Mouse (Mus musculus): Measurements from ENCODE around the gene Alg12.
"Not testable (repeated sequence)": the region's sequence is repeated elsewhere in the genome, so short reads cannot be mapped to it uniquely, and the experiment has no call there.

Alg12 gene

DNA sequence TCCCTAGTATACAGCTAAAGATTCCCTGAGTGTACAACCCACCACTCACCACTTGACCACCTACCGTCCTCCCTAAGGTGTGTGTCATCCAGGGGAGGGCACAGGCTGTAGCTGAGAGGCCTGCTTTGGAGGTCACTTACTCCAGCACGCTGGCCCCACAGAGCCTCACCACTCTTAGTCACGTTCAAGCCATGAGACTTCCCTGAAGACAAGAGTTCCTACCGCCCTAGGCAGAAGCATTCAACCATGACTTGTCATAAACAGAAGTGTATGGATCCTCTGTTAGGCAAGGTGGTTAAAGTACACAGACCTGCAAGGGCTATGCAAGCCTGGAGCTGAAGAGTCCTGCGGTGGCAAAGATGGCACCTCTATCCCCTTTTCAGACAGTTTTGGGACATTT lies 11.6 kb upstream of the Alg12 start:
- DNase-seq, result no peak

DNA sequence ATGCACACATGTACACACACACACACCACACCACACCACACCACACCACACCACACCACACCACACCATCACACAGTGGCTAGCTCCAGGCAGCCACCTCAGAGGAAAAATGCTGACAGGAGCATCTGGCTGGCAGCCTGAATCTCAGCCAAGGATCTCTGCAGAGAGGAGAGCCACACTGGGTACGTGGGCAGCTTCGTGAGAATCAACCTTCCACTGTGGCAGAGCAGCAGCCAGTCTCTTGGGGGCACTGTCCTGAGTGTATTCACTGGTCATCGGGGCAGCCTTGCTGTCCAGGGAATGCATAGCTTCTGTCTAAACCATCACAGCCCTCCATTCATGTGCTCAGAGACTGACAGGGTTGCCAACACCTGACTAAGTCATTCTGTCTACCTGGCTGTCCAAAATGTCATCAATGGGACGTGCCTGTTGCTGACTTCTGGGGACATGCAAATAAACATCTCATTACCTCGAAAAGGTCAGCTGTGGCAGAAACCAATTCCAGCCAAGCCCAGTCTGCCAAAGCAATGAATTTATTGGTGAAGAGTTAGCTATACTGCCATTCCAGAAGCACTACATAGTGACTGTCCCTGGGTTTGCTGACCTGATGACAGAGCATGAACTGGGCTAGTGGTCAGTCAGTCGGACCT lies 10.8 kb upstream of the Alg12 start:
- DNase-seq, result no peak

DNA sequence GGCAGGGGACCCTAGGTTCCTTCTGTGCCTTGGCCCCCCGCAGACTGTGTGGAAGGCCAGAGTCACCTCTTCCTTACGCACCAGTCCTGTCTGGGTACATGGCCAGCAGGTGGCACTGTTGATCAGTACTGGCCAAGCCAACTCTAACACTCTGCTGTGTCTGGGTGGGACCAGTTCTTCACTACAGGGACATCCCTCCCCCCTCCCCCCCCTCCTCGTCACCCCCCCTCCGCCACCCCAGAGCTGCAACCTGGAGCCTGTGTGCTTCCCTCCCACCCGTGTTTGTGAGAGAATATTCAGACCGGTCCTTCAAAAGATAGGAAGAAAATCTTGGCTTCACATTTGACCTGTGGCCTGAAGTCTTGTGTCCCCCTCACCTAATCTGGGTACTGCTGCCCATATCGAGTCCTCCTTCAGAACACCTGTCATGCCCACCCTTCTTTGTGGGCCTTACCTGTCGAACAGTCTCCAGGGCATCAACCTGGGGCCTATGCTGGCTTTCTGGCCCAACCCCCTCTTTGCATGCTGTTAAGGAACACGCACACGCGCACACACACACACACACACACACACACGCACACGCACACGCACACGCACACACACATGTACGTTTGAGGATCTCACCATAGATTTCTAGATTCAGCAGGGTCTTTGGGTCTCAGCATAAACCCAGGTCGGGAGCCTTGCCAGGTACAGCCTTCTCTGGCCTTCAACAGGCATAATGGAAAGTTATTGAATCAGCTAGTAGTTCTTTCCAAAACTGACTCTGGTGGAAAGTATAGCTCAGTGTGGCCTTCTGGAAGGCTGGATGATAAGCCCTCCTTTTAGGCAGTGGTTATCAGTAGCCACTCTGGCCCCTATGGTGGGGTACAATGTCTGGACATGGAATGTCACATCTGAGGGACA lies 9.9 kb upstream of the Alg12 start:
- peak; percentile 94 for DNase-seq

DNA sequence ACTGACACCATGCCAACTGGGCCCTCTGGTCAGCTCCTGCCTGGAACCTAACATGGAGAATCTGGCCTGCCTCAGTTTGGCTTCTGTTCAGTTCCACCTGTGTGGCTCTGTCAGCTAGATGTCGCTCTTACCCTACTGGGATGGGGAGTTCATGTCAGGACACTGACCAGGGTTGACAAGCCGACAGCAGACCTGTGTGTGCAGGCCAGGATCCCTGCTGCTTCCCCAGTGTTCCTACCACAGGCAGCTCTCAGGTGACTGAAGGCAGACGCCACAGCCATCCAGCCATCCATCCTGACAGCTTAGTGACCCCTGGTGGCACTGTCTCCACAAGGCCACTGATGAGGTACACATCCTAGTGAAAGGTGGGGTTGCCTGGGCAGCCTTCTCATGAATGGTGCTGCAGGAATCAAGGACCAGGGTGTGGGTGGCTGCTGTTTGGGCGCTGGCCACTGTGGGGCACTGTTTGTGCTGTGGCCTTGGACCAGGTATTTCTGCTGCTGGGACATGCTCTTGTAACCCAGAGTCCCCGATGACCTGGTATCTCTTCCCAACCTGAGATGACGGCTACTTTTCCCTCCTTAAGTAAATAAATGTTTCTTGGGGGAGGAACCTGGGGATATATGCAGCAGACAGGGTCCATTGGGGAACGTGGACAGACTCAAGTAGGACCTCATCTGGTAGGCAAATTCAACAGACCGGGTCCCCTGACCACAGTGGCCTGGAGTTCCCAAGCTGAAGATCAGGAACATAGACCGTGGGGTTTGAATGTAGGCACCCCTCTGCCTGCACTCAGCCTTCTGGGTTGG lies 9.1 kb upstream of the Alg12 start:
- peak; percentile 58 for DNase-seq

DNA sequence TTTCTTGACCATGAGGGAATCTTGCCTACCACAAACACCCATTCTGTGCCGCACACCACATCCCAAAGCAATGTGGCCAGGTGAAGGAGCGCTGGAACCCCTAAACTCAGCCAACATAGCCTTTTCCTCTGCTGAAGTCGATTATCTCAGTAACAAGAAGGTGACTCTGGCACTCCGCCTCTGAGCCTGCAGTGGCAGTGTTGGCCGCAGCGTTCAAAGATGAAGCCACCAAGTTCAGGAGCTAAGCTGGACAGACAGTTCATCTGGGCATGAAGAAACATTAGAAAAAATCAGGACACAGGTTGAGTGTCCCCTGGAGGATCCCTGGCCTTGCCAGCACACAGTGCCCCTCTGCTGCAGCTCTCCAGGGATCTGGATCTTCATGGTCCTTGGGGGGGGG lies 8.3 kb upstream of the Alg12 start:
- no peak for DNase-seq

DNA sequence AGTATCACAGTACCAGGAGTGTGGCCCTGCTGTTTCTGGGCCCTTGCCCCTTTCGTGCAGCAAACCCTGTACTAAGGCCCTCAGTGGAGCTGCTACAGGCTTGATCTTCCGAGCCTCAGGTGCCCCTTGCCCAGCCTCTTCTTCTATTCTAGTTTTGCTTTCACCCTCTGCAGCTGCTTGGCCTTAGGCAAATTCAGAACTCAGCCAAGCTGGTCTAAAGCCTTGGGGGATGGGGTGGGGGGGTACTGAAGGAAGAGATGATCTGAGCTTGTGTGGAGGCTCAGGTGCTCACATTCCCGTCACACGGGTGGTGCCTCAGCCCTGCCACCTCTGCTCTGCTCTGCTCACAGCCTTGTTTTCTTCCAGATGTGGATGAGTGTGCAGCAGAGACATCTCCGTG lies 4.3 kb upstream of the Alg12 start:
- DNase-seq, result no peak

DNA sequence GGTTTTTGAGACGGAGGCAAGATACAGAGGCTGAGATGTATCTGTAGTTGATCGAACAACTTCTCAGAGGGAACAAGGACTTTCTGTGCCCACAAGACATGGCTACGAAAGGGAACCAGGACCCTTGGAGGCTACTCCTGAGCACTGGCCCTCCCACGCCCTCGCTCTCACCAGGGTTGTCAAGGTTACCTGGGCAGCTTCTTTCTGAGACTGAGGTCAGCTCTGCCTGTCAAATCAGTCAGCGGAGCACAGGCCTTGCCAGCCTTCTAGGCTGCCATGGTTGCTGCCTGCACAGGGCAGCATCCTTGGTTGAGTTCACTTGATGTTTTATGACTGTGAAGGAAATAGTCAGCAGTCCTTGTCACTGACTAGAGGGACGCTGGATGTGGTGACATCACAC lies 3.4 kb upstream of the Alg12 start:
- DNase-seq, result no peak

DNA sequence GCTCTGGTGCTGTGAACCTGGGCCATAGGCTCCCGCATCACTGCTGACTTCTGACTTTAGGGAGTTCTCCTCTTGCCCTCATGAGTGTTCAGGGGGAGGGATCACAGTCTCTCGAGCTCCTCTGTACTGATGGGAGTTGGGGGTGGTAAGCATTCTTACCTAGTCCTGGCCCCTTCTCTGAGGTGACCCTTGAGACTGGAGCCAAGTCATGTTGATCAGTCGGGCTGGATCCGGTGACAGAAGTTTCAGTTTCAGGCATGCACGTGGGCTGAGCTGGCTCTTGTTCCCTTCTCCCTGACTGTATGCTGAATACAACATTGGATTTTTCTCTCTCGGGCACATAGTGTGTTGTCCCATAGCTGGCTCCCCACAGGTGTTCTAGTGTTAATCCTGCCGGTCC lies 2.3 kb upstream of the Alg12 start:
- DNase-seq, result no peak

DNA sequence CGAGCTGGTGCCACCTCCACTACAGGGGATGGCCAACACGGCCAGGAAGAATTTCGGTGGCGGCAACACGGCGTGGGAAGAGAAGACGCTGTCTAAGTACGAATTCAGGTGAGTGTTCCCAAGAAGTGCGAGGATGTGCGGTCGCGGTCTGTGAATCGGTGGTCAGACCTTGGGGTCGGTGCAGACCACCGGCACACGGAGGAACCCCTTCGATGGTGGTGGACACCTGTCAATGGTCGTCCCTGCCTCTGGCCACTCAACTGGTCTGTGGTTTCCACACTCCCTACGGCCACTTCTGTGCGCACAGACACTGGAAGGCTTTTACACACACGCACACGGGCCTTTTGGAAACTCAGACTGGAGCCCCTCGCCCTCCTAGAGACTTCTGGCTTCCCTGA lies 787 bp upstream of the Alg12 start:
- no peak for DNase-seq

DNA sequence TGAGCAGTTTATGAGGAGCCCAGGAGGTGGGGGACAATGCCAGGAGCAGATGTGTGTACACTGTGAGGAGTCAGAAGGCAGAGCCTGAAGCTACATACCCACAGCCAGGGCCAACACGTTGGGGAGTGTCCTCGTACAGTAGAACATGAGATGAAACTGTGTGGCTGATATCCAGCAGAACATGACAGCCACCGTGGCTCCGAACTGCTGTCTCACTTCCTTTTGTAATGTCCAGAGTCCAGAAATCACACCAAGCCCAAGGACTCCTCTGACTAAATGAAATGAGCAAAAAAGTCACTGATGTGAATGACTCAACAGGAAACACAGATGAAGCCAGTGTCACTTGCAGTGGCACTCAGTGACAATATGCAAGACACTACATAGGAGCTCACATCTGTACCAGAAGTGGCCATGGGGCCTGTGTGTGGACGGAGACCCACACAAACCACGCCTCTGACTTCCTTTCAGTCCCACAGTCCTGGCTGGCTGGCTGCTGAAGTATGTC lies 3.9 kb downstream of the Alg12 start:
- DNase-seq, result no peak

DNA sequence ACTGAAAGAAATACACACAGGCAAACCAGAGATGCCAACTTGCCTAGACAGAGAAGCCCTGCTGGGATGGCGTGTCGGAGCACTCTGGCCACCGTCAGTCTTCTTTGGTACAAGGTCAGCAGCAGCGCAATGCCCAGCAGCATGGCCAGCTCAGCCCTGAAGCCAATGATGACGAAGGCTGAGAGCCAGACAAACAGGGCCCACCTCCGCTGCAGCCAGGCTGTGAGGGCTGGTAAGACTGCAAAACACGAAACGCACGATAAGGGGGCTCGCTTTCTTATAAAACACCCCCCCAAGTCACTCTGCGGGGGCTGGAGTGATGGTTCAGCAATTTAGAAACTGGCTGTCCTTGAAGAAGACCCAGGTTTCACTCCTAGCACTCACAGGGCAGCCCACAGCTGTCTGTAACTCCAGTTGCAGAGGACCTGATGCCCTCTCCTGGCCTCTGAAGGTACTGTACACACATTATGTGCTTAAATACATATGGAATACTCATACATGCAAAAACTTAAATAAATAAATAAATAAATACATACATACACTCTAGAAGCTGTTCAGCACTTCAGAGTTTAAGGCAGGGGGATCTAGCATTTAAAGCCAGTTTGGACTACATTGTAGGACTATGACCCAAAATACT lies 4.6 kb downstream of the Alg12 start:
- no peak for DNase-seq

DNA sequence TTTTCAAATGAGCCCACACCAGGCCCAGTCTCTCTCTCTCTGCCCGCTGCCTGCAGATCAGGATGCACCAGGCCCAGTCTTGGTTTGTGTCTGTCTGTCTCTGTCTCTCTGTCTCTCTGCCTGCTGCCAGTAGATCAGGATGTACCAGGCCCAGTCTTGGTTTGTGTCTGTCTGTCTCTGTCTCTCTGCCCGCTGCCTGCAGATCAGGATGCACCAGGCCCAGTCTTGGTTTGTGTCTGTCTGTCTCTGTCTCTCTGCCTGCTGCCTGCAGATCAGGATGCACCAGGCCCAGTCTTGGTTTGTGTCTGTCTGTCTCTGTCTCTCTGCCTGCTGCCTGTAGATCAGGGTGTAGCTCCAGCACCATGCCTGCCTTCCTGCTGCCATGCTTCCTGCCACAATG lies 5.2 kb downstream of the Alg12 start:
- not testable (repeated sequence) for DNase-seq

DNA sequence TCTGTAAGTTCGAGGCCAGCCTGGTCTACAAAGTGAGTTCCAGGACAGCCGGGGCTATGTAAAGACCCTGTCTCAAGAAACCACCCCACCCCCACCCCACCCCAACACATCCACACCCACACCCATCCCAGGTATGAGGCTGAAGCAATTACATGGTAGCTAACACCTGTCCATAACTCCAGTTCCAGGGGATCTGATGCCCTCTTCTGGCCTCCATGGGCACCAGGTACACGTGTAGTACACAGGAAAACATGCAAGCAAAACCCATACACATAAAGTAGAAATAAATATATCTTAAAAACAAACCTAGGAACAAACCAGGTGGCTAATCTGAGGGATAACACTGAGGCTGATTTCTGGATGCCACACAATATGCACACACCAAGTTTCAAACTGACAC lies 5.9 kb downstream of the Alg12 start:
- no peak for DNase-seq

DNA sequence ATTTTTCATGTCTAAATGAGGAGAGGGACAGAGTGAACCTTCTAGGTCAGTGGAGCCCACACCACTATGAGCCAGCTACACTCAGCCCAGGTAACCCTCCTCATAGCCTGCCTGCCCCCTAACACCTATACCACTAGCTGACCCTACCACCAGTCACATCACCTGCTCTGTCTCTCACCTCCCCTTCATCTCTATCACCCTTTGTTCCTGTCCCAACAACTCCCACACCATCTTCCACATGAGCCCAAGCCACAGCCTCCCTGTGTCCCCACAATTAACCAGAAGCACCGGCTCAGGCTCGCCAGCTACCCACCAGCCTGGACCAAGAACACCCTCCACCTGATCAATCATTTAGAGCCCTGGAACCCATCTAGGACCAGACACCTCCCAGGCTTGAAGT lies 8.7 kb downstream of the Alg12 start:
- DNase-seq, result no peak

DNA sequence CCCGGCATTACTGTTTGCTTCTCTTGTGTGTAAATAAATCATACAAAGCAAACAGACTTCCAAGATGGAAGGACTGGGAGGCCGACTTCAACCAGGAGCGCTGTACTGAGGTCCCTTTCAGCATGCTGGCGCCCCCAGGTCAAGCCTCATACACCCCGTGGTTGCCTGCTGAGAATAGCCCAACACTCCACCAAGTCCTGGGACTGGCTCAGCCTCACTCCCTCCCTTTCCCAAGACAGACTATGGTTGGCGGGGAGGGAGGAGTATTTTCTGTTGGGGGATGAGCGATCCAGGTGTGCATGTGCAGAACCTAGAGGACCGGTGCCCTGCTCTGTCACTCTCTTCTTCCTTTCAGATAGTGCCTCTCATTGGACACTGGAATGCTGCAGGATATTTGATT lies 11.0 kb downstream of the Alg12 start:
- DNase-seq, result no peak

DNA sequence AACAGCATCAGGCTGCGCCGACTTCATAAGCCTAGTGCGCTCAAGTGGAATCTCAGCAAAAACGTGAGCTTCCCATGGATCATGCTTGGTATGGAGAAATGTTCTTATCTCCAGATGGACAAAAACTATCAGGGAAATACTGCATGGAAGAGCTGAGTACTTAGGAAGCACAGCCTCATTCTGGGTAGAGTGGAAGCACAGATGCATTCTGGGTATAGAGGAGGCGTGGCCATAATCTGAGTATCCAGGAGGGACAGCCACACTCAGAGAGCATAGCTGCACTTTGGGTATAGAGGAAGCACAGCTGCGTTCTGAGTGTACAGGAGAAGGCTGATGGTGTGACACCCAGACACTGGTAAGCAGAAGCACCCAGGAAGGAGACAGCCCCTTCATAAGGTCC lies 16.8 kb downstream of the Alg12 start:
- DNase-seq, result no peak

DNA sequence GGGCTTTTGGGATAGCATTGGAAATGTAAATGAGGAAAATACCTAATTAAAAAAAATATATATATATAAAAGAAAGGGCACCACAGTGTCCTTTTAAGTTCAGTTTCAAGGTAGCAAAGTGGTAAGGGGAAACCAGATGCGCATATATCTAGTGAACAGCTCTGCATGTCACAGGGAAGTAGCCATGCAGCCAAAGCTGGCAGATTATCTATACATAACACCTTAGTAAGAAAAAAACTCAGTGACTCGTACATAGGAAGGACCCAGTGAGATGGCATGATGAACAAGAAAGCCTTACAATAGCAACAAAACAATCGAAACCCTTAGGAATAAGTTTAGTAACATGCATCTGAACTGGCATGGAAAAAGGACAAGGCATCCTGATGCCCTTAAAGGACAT lies 17.2 kb downstream of the Alg12 start:
- DNase-seq, result no peak

DNA sequence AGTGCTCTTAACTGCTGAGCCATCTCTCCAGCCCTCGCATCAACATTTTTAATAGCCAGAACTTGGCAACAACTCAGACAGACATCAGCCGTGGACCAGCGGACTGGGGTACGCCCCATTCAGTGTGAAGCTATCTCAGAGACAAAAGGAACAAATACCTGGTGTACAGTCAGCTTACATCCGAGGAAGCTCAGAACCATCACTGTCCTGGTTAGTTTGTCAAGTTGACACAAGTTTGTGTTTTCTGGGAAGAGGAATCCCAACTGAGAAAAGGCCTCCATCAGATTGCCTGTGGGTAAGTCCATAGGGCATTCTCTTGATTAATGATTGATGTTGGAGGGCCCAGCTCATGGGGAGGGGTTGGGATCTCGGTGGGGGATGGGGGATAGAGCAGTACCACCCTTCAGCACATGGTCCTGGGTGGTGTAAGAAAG lies 18.2 kb downstream of the Alg12 start:
- DNase-seq, result no peak

DNA sequence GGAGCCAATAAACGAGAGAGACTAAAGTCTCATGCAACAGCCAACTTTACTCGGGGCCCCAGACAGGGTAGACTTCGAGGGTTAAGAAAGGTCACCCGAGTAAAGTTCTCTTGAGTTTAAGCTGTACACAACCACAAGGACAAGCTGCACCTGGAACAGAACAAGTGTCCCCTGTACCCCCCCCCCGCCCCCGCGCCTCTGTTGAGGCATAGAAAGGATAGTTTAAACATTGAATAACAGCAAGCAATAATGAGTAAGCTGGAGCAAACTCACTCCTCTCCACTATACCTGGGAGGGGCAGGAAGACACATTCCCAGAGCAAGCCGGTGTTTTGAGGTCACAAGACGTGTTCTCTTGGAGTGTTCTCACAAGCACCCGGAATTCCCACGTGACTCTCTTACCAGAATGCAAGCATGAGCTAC lies 19.2 kb downstream of the Alg12 start:
- no peak for DNase-seq

DNA sequence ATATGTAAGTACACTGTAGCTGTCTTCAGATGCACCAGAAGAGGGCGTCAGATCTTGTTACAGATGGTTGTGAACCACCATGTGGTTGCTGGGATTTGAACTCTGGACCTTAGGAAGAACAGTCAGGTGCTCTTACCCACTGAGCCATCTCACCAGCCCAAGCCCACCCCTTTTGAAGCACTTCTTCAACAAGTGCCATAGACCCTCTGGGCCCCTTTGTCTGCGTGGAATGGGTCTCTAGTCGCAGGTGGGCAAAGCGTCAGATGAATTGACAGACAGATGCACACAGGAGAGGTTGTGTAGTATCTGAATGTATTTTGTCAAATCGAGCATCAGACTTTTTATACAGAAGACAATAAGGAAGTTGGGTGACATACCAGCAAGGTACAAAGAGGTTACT lies 24.4 kb downstream of the Alg12 start:
- not testable (repeated sequence) for DNase-seq

DNA sequence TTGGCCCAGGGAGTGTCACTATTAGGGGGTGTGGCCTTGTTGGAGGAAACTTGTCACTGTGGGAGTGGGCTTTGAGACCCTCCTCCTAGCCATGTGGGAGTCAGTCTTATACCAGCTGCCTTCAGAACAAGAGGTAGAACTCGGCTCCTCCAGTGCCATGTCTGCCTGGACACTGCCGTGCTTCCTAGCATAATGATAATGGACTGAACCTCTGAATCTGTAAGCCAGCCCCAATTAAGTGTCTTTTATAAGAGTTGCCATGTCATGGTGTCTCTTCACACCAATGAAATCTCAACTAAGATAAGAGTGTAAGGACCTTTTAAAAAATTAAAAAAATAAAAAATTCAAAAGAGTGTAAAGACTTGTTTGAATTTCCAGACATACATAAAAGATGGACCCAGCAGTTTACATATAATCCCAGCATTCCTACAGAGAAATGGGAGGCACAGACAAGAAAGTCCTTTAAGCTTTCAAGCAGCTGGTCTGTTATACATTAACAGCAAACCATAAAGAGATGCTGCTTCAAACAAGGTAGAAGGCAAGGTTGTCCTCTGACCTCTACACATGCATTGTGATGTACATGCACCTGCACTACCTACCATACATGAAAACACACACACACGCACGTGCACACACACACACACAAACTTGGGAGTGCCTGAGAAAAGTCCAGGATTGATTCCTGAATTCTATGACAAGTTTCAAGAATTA lies 26.8 kb downstream of the Alg12 start:
- no peak for DNase-seq

DNA sequence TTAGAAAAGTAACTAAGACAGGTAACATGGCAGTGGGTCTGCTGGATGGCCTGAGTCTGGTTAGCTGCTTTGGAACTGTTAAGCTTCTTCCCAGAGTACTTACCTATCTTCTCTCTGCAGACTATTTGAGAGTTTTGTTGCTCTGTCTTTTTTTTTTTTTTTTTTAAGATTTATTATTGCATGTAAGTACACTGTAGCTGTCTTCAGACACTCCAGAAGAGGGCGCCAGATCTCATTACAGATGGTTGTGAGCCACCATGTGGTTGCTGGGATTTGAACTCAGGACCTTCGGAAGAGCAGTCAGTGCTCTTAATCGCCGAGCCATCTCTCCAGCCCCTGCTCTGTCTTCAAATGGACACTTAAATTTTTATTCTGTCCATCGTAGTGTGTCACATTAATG lies 44.5 kb downstream of the Alg12 start:
- DNase-seq, result not testable (repeated sequence)
